In the genomic region with DNA sequence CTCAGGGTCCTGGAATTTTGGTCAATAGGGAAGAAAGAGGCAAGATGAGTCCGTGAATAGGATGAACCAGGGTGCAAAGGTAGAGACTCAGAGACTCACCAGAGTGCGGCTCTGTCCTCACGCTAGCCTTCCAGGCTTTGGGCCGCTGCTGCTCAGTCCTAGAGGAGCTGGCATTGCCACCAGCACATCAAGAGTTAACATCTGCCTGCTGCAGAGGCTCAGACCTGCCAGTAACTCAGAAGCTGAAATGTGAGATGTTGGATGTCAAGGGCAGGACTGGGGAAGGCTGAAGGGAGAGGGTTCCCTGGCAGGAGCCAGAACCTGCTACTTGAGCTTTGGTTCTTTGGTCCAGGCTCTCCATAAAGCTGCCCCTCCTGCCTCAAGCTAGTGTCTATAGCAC, we compare ENCODE assay signal across 14 mouse cellular contexts. TPM values are rescaled to one million over a fixed set of nuclear protein-coding genes. Genes with fewer than 3 reads are reported as not detected.
DNase-seq lines count a peak whose midpoint lies in the region; ATAC-seq lines count a peak whose summit lies in the region.
"Had no signal": no experiment of that assay in that cellular context is flagged by ENCODE, and none has a peak within 500 bp of the region (broad histone marks: within the 10 kb centered on the region; RNA-seq: fewer than 3 reads in every experiment).

No protein-coding gene starts in this region.

- peaks cover 9% of the 10 kb centered on the region for H3K4me1 ChIP-seq in heart, embryonic 11.5 days (ENCODE audit: control insufficient read depth, insufficient read depth, low read length)
- peaks cover 6% of the 10 kb centered on the region for H3K4me1 ChIP-seq in lung, embryonic 16.5 days (replicated peaks; ENCODE audit: control insufficient read depth, insufficient read depth, low read length)
- H3K4me1 ChIP-seq in embryonic facial prominence, embryonic 15.5 days: peaks cover 8% of the 10 kb centered on the region; the same call in 1 of the 2 replicates

- H3K27ac ChIP-seq in heart, embryonic 11.5 days (ENCODE audit: low read depth, low read length): 0 out of 2 replicates have a peak overlapping the region, but pooled peaks have one; percentile 8
- no peak overlapping the region for H3K27ac ChIP-seq in lung, embryonic 16.5 days (ENCODE audit: low read length)
- H3K27ac ChIP-seq in embryonic facial prominence, embryonic 15.5 days (replicated peaks): no peak overlapping the region
- H3K27ac ChIP-seq: left cerebral cortex, adult 2 months; liver, embryonic 13.5 days had no signal

- H3K4me2 ChIP-seq in heart, embryonic 11.5 days: no peak overlapping the region
- no peak overlapping the region for H3K4me2 ChIP-seq in lung, embryonic 16.5 days (ENCODE audit: low read depth, low read length)
- no peak overlapping the region for H3K4me2 ChIP-seq in embryonic facial prominence, embryonic 15.5 days (replicated peaks)
- H3K4me2 ChIP-seq: liver, embryonic 13.5 days had no signal

- no peaks in the 10 kb centered on the region for H3K36me3 ChIP-seq in heart, embryonic 11.5 days (ENCODE audit: control insufficient read depth, insufficient read depth, low read length)
- no peaks in the 10 kb centered on the region for H3K36me3 ChIP-seq in lung, embryonic 16.5 days (ENCODE audit: control insufficient read depth, insufficient read depth, low read length)
- H3K36me3 ChIP-seq in embryonic facial prominence, embryonic 15.5 days: no peaks in the 10 kb centered on the region
- H3K36me3 ChIP-seq: liver, embryonic 13.5 days had no signal

- ATAC-seq in heart, embryonic 11.5 days (replicated peaks; ENCODE audit: insufficient number of reproducible peaks, low FRiP score, low TSS enrichment): no peak
- peak; percentile 36; the same call in 1 of the 2 replicates for ATAC-seq in lung, embryonic 16.5 days (ENCODE audit: low read depth)
- ATAC-seq in embryonic facial prominence, embryonic 15.5 days (ENCODE audit: insufficient number of reproducible peaks, low FRiP score, low TSS enrichment, low read depth): peak; percentile 53; the same call in 1 of the 2 replicates
- no peak for ATAC-seq in activated CD4-positive, CD25-positive, alpha-beta regulatory T cell, adult 4 months
- ATAC-seq: inflammation-experienced regulatory T-cells, adult 6 months had no signal

- H3K9ac ChIP-seq in heart, embryonic 11.5 days (ENCODE audit: low read depth, low read length): no peak overlapping the region
- H3K9ac ChIP-seq in lung, embryonic 16.5 days (ENCODE audit: low read length): no peak overlapping the region
- no peak overlapping the region for H3K9ac ChIP-seq in embryonic facial prominence, embryonic 15.5 days
- H3K9ac ChIP-seq: liver, embryonic 13.5 days had no signal

- WGBS in heart, embryonic 11.5 days (ENCODE audit: insufficient replicate concordance): 45% methylated on average over 4 of the region's 4 CpGs
- WGBS in lung, embryonic 16.5 days: 47% methylated on average over 4 of the region's 4 CpGs
- 39% methylated on average over 4 of the region's 4 CpGs for WGBS in embryonic facial prominence, embryonic 15.5 days

- intact Hi-C loops in heart, postnatal 36 days (cut with DNase I): no loop called here

- H3K4me3 ChIP-seq in heart, embryonic 11.5 days (ENCODE audit: low read depth, low read length): no peak overlapping the region
- H3K4me3 ChIP-seq in lung, embryonic 16.5 days (ENCODE audit: low read length): no peak overlapping the region
- H3K4me3 ChIP-seq in embryonic facial prominence, embryonic 15.5 days (replicated peaks): no peak overlapping the region
- H3K4me3 ChIP-seq: left cerebral cortex, adult 2 months; liver, embryonic 13.5 days; megakaryocyte, embryonic 14.5 days had no signal

- H3K9me3 ChIP-seq in heart, embryonic 11.5 days (replicated peaks; ENCODE audit: control insufficient read depth, low read length): no peaks in the 10 kb centered on the region
- H3K9me3 ChIP-seq in lung, embryonic 16.5 days (ENCODE audit: control insufficient read depth, low read length): no peaks in the 10 kb centered on the region
- no peaks in the 10 kb centered on the region for H3K9me3 ChIP-seq in embryonic facial prominence, embryonic 15.5 days (replicated peaks)
- H3K9me3 ChIP-seq: liver, embryonic 13.5 days; megakaryocyte, embryonic 14.5 days had no signal

- DNase-seq in heart, postnatal 36 days: no peak
- no peak for DNase-seq in lung, postnatal 14 days
- DNase-seq in cerebellum, adult 9-10 months: no peak
- DNase-seq: cerebellum, postnatal 14 days; heart, postnatal 14 days; liver, embryonic 13.5 days; thymus, postnatal 25 days had no signal

- H3K27me3 ChIP-seq in heart, embryonic 11.5 days (ENCODE audit: control insufficient read depth, insufficient read depth, low read length): no peaks in the 10 kb centered on the region
- H3K27me3 ChIP-seq in lung, embryonic 16.5 days (ENCODE audit: control insufficient read depth, insufficient read depth, low read depth, low read length): no peaks in the 10 kb centered on the region
- H3K27me3 ChIP-seq in embryonic facial prominence, embryonic 15.5 days: no peaks in the 10 kb centered on the region

RNA-seq across cellular contexts. Expression of a gene that starts 11.1 kb away (rescaled TPM):
- polyA plus RNA-seq in heart, embryonic 11.5 days (2014; fragmentation: Nextera tagmentation; extraction: Ambion mirVana): 7.3 and 9.4 TPM in 2 replicates
- 1 to 10 TPM; 4.4 to 4.6 TPM for total RNA-seq in heart, postnatal 36 days (2021)
- polyA plus RNA-seq in lung, embryonic 16.5 days (2015; fragmentation: Nextera tagmentation; extraction: Ambion mirVana): 13.2 and 15.5 TPM in 2 replicates
- polyA plus RNA-seq in embryonic facial prominence, embryonic 15.5 days (2015; fragmentation: Nextera tagmentation; extraction: Ambion mirVana): 23.6 and 24.5 TPM in 2 replicates
- 1 to 10 TPM; 4.1 to 6.2 TPM for polyA plus RNA-seq in activated CD4-positive, CD25-positive, alpha-beta regulatory T cell, adult 4 months (2017; shearing (Covaris generic))

RNA-seq across cellular contexts. Expression of a gene that starts 23.8 kb away (rescaled TPM):
- polyA plus RNA-seq in heart, embryonic 11.5 days (2014; fragmentation: Nextera tagmentation; extraction: Ambion mirVana): 19.3 and 23.3 TPM in 2 replicates
- total RNA-seq in heart, postnatal 36 days (2021): 10 to 100 TPM; 16.0 to 16.7 TPM
- 21.3 and 23.7 TPM in 2 replicates for polyA plus RNA-seq in lung, embryonic 16.5 days (2015; fragmentation: Nextera tagmentation; extraction: Ambion mirVana)
- 33.2 and 33.4 TPM in 2 replicates for polyA plus RNA-seq in embryonic facial prominence, embryonic 15.5 days (2015; fragmentation: Nextera tagmentation; extraction: Ambion mirVana)
- under 1 TPM in 1 of 2 experiments, not detected in 1; 0.71 TPM for polyA plus RNA-seq in activated CD4-positive, CD25-positive, alpha-beta regulatory T cell, adult 4 months (2017; shearing (Covaris generic))

RNA-seq across cellular contexts. Expression of a gene that starts 29.1 kb away (rescaled TPM):
- polyA plus RNA-seq in heart, embryonic 11.5 days (2014; fragmentation: Nextera tagmentation; extraction: Ambion mirVana): 147 and 191 TPM in 2 replicates
- total RNA-seq in heart, postnatal 36 days (2021): 1,000 to 10,000 TPM in 1 of 2 experiments, 100 to 1,000 TPM in 1; 873 to 1,040 TPM
- 20.5 and 23.2 TPM in 2 replicates for polyA plus RNA-seq in lung, embryonic 16.5 days (2015; fragmentation: Nextera tagmentation; extraction: Ambion mirVana)
- 42.1 and 52.8 TPM in 2 replicates for polyA plus RNA-seq in embryonic facial prominence, embryonic 15.5 days (2015; fragmentation: Nextera tagmentation; extraction: Ambion mirVana)
- polyA plus RNA-seq in activated CD4-positive, CD25-positive, alpha-beta regulatory T cell, adult 4 months (2017; shearing (Covaris generic)): 1 to 10 TPM in 1 of 2 experiments, under 1 TPM in 1; 0.20 to 1.9 TPM

RNA-seq across cellular contexts. Expression of a gene that starts 54.1 kb away (rescaled TPM):
- 119 and 134 TPM in 2 replicates for polyA plus RNA-seq in heart, embryonic 11.5 days (2014; fragmentation: Nextera tagmentation; extraction: Ambion mirVana)
- 100 to 1,000 TPM; 134 to 150 TPM for total RNA-seq in heart, postnatal 36 days (2021)
- polyA plus RNA-seq in lung, embryonic 16.5 days (2015; fragmentation: Nextera tagmentation; extraction: Ambion mirVana): 89.9 and 96.2 TPM in 2 replicates
- polyA plus RNA-seq in embryonic facial prominence, embryonic 15.5 days (2015; fragmentation: Nextera tagmentation; extraction: Ambion mirVana): 83.4 and 107 TPM in 2 replicates
- polyA plus RNA-seq in activated CD4-positive, CD25-positive, alpha-beta regulatory T cell, adult 4 months (2017; shearing (Covaris generic)): 10 to 100 TPM; 30.5 to 37.9 TPM

Comparison
In these comparisons a context has a peak if more than half of its experiments do, and no peak if none do; other contexts are left out.
1. ATAC-seq: peak in lung, embryonic 16.5 days (single experiment) and embryonic facial prominence, embryonic 15.5 days (single experiment); none in heart, embryonic 11.5 days (single experiment) and activated CD4-positive, CD25-positive, alpha-beta regulatory T cell, adult 4 months (single experiment).
2. RNA of a gene that starts 23.8 kb away (polyA plus RNA-seq): 33.2 to 33.4 TPM in embryonic facial prominence, embryonic 15.5 days, 21.3 to 23.7 TPM in lung, embryonic 16.5 days and 19.3 to 23.3 TPM in heart, embryonic 11.5 days; 0.71 TPM in activated CD4-positive, CD25-positive, alpha-beta regulatory T cell, adult 4 months; every median in the first group is over 10 times any median in the second.